Mouse (Mus musculus) lung, postnatal 0 days (tissue): ENCODE data around the gene Enpp1. TPM values are rescaled to one million over a fixed set of nuclear protein-coding genes. Genes with fewer than 3 reads are reported as not detected.
"Not testable (repeated sequence)": the region's sequence is repeated elsewhere in the genome, so short reads cannot be mapped to it uniquely, and the experiment has no call there.

Experiments
- ATAC-seq: fragments of 200-750 bp; cut with Nextera tagmentation; 2 replicates; pipeline ENCODE4 v1.8.0; 2017; ENCODE audit warnings: moderate library complexity
- DNase-seq: peaks from one replicate; pipeline ENCODE4 v3.0.0-alpha.2; 2016; ENCODE audit warnings: low spot score
- H3K27ac ChIP-seq: fragments of 300-500 bp; sonication (generic); 2 replicates; pipeline ENCODE4 v1.5.1; 2014; ENCODE audit warnings: antibody characterized with exemption, mild to moderate bottlenecking, low read length, mixed read lengths
- H3K27me3 ChIP-seq: fragments of 300-500 bp; sonication (generic); replicated peaks from 2 replicates; pipeline ENCODE4 v1.6.1; 2014; ENCODE audit warnings: low read length, mixed read lengths; ENCODE audit not compliant: insufficient read depth
- H3K36me3 ChIP-seq: fragments of 300-500 bp; sonication (generic); 2 replicates; pipeline ENCODE4 v1.6.1; 2014; ENCODE audit warnings: low read length, mixed read lengths; ENCODE audit not compliant: insufficient read depth
- H3K4me1 ChIP-seq: fragments of 300-500 bp; sonication (generic); 2 replicates; pipeline ENCODE4 v1.6.1; 2014; ENCODE audit warnings: antibody characterized with exemption, low read depth, low read length, mixed read lengths; ENCODE audit not compliant: insufficient read depth
- H3K4me2 ChIP-seq: fragments of 300-500 bp; sonication (generic); replicated peaks from 2 replicates; pipeline ENCODE4 v1.6.1; 2014; ENCODE audit warnings: low read depth, mild to moderate bottlenecking, low read length, moderate library complexity, mixed read lengths
- H3K4me3 ChIP-seq: fragments of 300-500 bp; sonication (generic); 2 replicates; pipeline ENCODE4 v1.5.1; 2014; ENCODE audit warnings: low read depth, low read length
- H3K9ac ChIP-seq: fragments of 300-500 bp; sonication (generic); replicated peaks from 2 replicates; pipeline ENCODE4 v1.6.1; 2014; ENCODE audit warnings: low read depth, mild to moderate bottlenecking
- H3K9me3 ChIP-seq: fragments of 300-500 bp; sonication (generic); 2 replicates; pipeline ENCODE4 v1.6.1; 2016; ENCODE audit warnings: low read length, mixed read lengths
- CTCF ChIP-seq: IDR thresholded peaks from 2 replicates; pipeline ENCODE4 v1.5.1; 2016; ENCODE audit warnings: antibody characterized with exemption, mild to moderate bottlenecking
- EP300 ChIP-seq: IDR thresholded peaks from 2 replicates; pipeline ENCODE4 v1.6.1; 2016; ENCODE audit warnings: antibody characterized with exemption, mild to moderate bottlenecking, control low read depth
- WGBS: fragments of 180-500 bp; shearing (Covaris S2); extraction: QIAGEN DNeasy Blood & Tissue Kit; methylation state at CpG from one replicate; pipeline ENCODE4 v1.1.7; 2014; 5-methylcytosine and 5-hydroxymethylcytosine counted together
- polyA plus RNA-seq: library from polyadenylated mRNA; unstranded; fragments of >200 nt; fragmentation: Nextera tagmentation; extraction: Ambion mirVana; gene quantifications from 2 replicates; pipeline ENCODE4 v1.2.1, GENCODE M21; 2015

Gene Enpp1
- polyA plus RNA-seq, 1 experiment from 2014 or later = 2.9 TPM

DNA sequence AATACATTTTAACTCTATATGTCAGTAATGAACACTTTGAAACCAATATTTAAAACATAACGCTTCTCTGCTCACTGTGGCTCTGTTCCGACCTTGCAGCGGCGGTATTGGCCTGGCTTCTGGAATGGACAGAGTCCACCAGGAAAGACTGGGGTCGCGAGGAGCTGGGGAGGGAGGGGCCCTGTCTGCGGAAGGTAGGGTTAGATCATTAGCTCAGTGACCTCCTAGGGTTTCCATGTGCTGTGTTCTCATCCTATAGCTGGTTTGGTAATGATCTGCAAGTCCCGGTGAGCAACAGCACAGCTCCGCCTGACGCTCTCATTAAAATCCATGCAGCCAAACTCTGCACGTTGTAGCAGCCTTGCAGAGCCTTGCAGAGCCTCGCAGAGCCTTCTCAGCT lies 84.7 kb downstream of the Enpp1 start:
- no peaks in the 10 kb centered on the region for H3K27me3 ChIP-seq
- no peak overlapping the region for H3K4me3 ChIP-seq
- no peaks in the 10 kb centered on the region for H3K36me3 ChIP-seq
- DNase-seq = no peak
- no peaks in the 10 kb centered on the region for H3K4me1 ChIP-seq
- 64% methylated on average over 12 of the region's 12 CpGs for WGBS
- no peak overlapping the region for H3K9ac ChIP-seq
- H3K4me2 ChIP-seq = no peak overlapping the region
- no peak overlapping the region for H3K27ac ChIP-seq
- H3K9me3 ChIP-seq = no peaks in the 10 kb centered on the region
- ATAC-seq = no peak
- TF ChIP-seq CTCF = no peak

GRCm38 (mm10) chr10:24625060-24625701 lies 86.8 kb downstream of the Enpp1 start:
- H3K4me3 ChIP-seq = no peak overlapping the region
- ATAC-seq (peak; percentile 35), DNase-seq (peak; percentile 84)
- no peaks in the 10 kb centered on the region for H3K9me3 ChIP-seq
- no peak overlapping the region for H3K9ac ChIP-seq
- no peaks in the 10 kb centered on the region for H3K27me3 ChIP-seq
- WGBS = 30% methylated on average over 24 of the region's 24 CpGs
- no peaks in the 10 kb centered on the region for H3K4me1 ChIP-seq
- no peak overlapping the region for H3K27ac ChIP-seq
- peak; percentile 95 for TF ChIP-seq CTCF
- TF ChIP-seq EP300 = no peak
- no peak overlapping the region for H3K4me2 ChIP-seq
- no peaks in the 10 kb centered on the region for H3K36me3 ChIP-seq

GRCm38 (mm10) chr10:24622586-24622985 lies 89.4 kb downstream of the Enpp1 start:
- H3K9me3 ChIP-seq = no peaks in the 10 kb centered on the region
- H3K4me2 ChIP-seq = no peak overlapping the region
- H3K27ac ChIP-seq = no peak overlapping the region
- no peak overlapping the region for H3K9ac ChIP-seq
- WGBS = 24% methylated on average over 7 of the region's 7 CpGs
- H3K27me3 ChIP-seq = no peaks in the 10 kb centered on the region
- TF ChIP-seq EP300 (no peak), CTCF (peak; percentile 99)
- DNase-seq = peak; percentile 82
- H3K4me1 ChIP-seq = no peaks in the 10 kb centered on the region
- no peaks in the 10 kb centered on the region for H3K36me3 ChIP-seq
- peak; percentile 17; the same call in 1 of the 2 replicates for ATAC-seq
- no peak overlapping the region for H3K4me3 ChIP-seq

DNA sequence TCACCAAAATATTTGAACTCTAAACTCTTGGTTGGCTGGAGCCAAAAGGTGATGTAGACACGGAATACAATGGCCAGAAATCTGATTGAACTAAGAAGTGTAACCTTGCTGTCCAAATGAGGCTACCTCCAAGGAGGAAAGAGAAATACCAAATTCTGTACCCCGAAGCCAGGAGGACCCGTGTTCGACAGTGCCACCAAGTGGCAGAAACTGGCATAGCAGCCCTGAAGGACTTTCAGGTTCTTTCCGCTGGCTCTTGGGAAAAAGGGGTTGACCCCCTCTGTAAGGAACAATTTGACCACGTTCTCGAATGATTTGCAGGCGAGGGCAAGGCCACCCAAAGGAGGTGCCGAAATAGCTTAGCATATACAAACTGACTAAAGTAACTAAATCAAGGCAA lies 90.4 kb downstream of the Enpp1 start:
- Histone ChIP-seq H3K4me3 (no peak overlapping the region), H3K4me2 (no peak overlapping the region), H3K9ac (no peak overlapping the region), H3K27ac (no peak overlapping the region), H3K9me3 (no peaks in the 10 kb centered on the region), H3K36me3 (no peaks in the 10 kb centered on the region), H3K4me1 (no peaks in the 10 kb centered on the region), H3K27me3 (no peaks in the 10 kb centered on the region)
- WGBS = 25% methylated on average over 9 of the region's 9 CpGs
- TF ChIP-seq EP300 = no peak
- peak; percentile 88 for TF ChIP-seq CTCF
- DNase-seq (peak; percentile 40), ATAC-seq (no peak)

DNA sequence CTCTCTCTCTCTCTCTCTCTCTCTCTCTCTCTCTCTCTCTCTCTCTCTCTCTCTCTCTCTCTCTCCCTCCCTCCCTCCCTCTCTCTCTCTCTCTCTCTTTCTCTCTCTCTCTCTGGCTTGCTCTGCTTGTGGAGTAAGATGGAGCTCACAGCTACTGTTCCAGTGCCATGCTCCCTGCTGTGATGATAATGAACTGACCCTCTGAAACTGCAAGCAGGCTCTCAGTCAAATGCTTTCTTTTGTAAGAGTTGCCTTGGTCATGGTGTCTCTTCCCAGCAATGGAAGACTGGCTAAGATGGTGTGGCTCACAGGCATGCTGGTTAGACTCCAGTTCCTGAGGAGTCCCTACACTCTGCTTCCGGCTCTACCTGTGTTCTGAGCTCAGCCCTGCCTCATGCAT lies 95.4 kb downstream of the Enpp1 start:
- WGBS = 96% methylated on average over 1 of the region's 1 CpGs
- DNase-seq = not testable (repeated sequence)

GRCm38 (mm10) chr10:24615799-24616198 lies 96.2 kb downstream of the Enpp1 start:
- TF ChIP-seq EP300 (no peak), CTCF (no peak)
- 86% methylated on average over 6 of the region's 6 CpGs for WGBS
- Histone ChIP-seq H3K9ac (no peak overlapping the region), H3K4me3 (no peak overlapping the region), H3K27me3 (no peaks in the 10 kb centered on the region), H3K27ac (no peak overlapping the region), H3K36me3 (no peaks in the 10 kb centered on the region), H3K9me3 (no peaks in the 10 kb centered on the region), H3K4me1 (no peaks in the 10 kb centered on the region), H3K4me2 (no peak overlapping the region)
- DNase-seq (no peak), ATAC-seq (no peak)

More for the DNA sequence above, 95.4 kb downstream of the Enpp1 start:
- H3K27ac ChIP-seq, H3K27me3 ChIP-seq, H3K9me3 ChIP-seq, ATAC-seq, H3K4me3 ChIP-seq, H3K36me3 ChIP-seq, H3K4me1 ChIP-seq, H3K4me2 ChIP-seq, H3K9ac ChIP-seq: not testable (repeated sequence)

DNA sequence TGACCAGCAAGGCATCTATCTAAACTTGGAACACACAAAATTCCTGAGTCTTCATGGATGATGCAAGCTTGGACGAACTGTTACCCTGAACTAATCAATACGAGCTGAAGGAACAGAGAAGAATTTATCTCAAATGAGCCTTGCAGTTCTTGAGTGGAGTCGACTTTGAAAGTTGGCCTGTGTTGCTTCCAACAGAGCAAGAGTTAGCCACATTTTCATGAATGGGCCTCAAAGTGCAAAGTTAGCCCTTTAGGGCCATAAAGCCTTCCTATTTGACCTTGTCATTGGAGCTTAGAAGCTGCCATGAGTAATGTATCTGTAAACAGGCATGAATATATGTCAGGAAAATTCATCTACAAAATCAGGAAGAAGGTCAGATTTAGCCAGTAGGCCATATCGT lies 97.2 kb downstream of the Enpp1 start:
- Histone ChIP-seq H3K4me1 (no peaks in the 10 kb centered on the region), H3K27ac (no peak overlapping the region), H3K36me3 (no peaks in the 10 kb centered on the region), H3K27me3 (no peaks in the 10 kb centered on the region), H3K4me2 (no peak overlapping the region), H3K9me3 (no peaks in the 10 kb centered on the region), H3K4me3 (no peak overlapping the region), H3K9ac (no peak overlapping the region)
- DNase-seq (no peak), ATAC-seq (no peak)
- 86% methylated on average over 4 of the region's 4 CpGs for WGBS
- TF ChIP-seq EP300 = no peak
- no peak for TF ChIP-seq CTCF
